Mouse (Mus musculus): Measurements from ENCODE around the gene 2010003K11Rik. TPM values are rescaled to one million over a fixed set of nuclear protein-coding genes. Genes with fewer than 3 reads are reported as not detected.

2010003K11Rik gene
- not detected for total RNA-seq (2021)
- long read RNA-seq, result 0 reads

- no peak for DNase-seq (ENCODE audit: low spot score in 2 of 2)
Measured at GRCm38 (mm10) chr19:4498062-4498933, at the start of gene 2010003K11Rik. TSS of gene 2010003K11Rik (minus strand) at chr19:4498583.

GRCm38 (mm10) chr19:4547801-4548200 is 49.4 kb upstream of the 2010003K11Rik start:
- DNase-seq (ENCODE audit: low spot score in 2 of 2), result no peak

GRCm38 (mm10) chr19:4545841-4546240 is 47.5 kb upstream of the 2010003K11Rik start:
- DNase-seq (ENCODE audit: low spot score in 2 of 2), result no peak

GRCm38 (mm10) chr19:4545091-4545490 is 46.7 kb upstream of the 2010003K11Rik start:
- no peak for DNase-seq (ENCODE audit: low spot score in 2 of 2)

GRCm38 (mm10) chr19:4542081-4542480 is 43.7 kb upstream of the 2010003K11Rik start:
- no peak for DNase-seq (ENCODE audit: low spot score in 2 of 2)

- DNase-seq (ENCODE audit: low spot score in 2 of 2), result no peak
Measured at GRCm38 (mm10) chr19:4540992-4541391, 42.6 kb upstream of the 2010003K11Rik start.

GRCm38 (mm10) chr19:4540263-4540662 is 41.9 kb upstream of the 2010003K11Rik start:
- no peak for DNase-seq (ENCODE audit: low spot score in 2 of 2)

- no peak for DNase-seq (ENCODE audit: low spot score in 2 of 2)
Measured at GRCm38 (mm10) chr19:4536606-4537005, 38.2 kb upstream of the 2010003K11Rik start.

- DNase-seq (ENCODE audit: low spot score in 2 of 2), result no peak
Measured at GRCm38 (mm10) chr19:4535922-4536321, 37.5 kb upstream of the 2010003K11Rik start.

GRCm38 (mm10) chr19:4534646-4535045 is 36.3 kb upstream of the 2010003K11Rik start:
- no peak for DNase-seq (ENCODE audit: low spot score in 2 of 2)

- no peak for DNase-seq (ENCODE audit: low spot score in 2 of 2)
Measured at GRCm38 (mm10) chr19:4521426-4522050, 23.2 kb upstream of the 2010003K11Rik start.

GRCm38 (mm10) chr19:4517483-4517882 is 19.1 kb upstream of the 2010003K11Rik start:
- DNase-seq (ENCODE audit: low spot score in 2 of 2), result no peak

- no peak for DNase-seq (ENCODE audit: low spot score in 2 of 2)
Measured at GRCm38 (mm10) chr19:4516288-4516687, 17.9 kb upstream of the 2010003K11Rik start.

- DNase-seq (ENCODE audit: low spot score in 2 of 2), result no peak
Measured at GRCm38 (mm10) chr19:4515746-4516145, 17.4 kb upstream of the 2010003K11Rik start.

- no peak for DNase-seq (ENCODE audit: low spot score in 2 of 2)
Measured at GRCm38 (mm10) chr19:4513236-4513858, 15.0 kb upstream of the 2010003K11Rik start.

GRCm38 (mm10) chr19:4511116-4511841 is 12.9 kb upstream of the 2010003K11Rik start:
- DNase-seq (ENCODE audit: low spot score in 2 of 2), result no peak

GRCm38 (mm10) chr19:4509986-4510963 is 11.9 kb upstream of the 2010003K11Rik start, which contains the start of gene Pcx:
TSS of gene Pcx (plus strand) at chr19:4510472.
- peak; percentile 99 for DNase-seq (ENCODE audit: low spot score in 2 of 2)

GRCm38 (mm10) chr19:4507746-4508145 is 9.4 kb upstream of the 2010003K11Rik start:
- DNase-seq (ENCODE audit: low spot score in 2 of 2), result no peak

GRCm38 (mm10) chr19:4504830-4505229 is 6.4 kb upstream of the 2010003K11Rik start:
- no peak for DNase-seq (ENCODE audit: low spot score in 2 of 2)

GRCm38 (mm10) chr19:4502701-4503100 is 4.3 kb upstream of the 2010003K11Rik start:
- no peak for DNase-seq (ENCODE audit: low spot score in 2 of 2)
